Mouse (Mus musculus) embryonic facial prominence, embryonic 11.5 days (tissue): ENCODE data around the gene Mslnl. TPM values are rescaled to one million over a fixed set of nuclear protein-coding genes. Genes with fewer than 3 reads are reported as not detected.

Experiments
- ATAC-seq: fragments of 200-750 bp; cut with Nextera tagmentation; replicated peaks from 2 replicates; pipeline ENCODE4 v1.8.0; 2017; ENCODE audit warnings: low read depth; ENCODE audit not compliant: insufficient number of reproducible peaks, low FRiP score, low TSS enrichment
- DNase-seq: peaks from one replicate; pipeline ENCODE4 v3.0.0-alpha.2; 2015; ENCODE audit warnings: low spot score
- H3K27ac ChIP-seq: fragments of 300-500 bp; sonication (generic); replicated peaks from 2 replicates; pipeline ENCODE4 v1.5.1; 2014; ENCODE audit warnings: mild to moderate bottlenecking, low read depth, low read length, control low read depth
- H3K27me3 ChIP-seq: fragments of 300-500 bp; sonication (generic); 2 replicates; pipeline ENCODE4 v1.6.1; 2014; ENCODE audit warnings: mild to moderate bottlenecking, low read length, moderate library complexity, mixed read lengths; ENCODE audit not compliant: control insufficient read depth, insufficient read depth
- H3K36me3 ChIP-seq: fragments of 300-500 bp; sonication (generic); replicated peaks from 2 replicates; pipeline ENCODE4 v1.6.1; 2014; ENCODE audit warnings: low read depth, mild to moderate bottlenecking, low read length, moderate library complexity, mixed read lengths; ENCODE audit not compliant: control insufficient read depth, insufficient read depth
- H3K4me1 ChIP-seq: fragments of 300-500 bp; sonication (generic); 2 replicates; pipeline ENCODE4 v1.6.1; 2014; ENCODE audit warnings: low read length, mixed read lengths; ENCODE audit not compliant: control insufficient read depth, insufficient read depth
- H3K4me2 ChIP-seq: fragments of 300-500 bp; sonication (generic); 2 replicates; pipeline ENCODE4 v1.6.1; 2014; ENCODE audit warnings: low read depth, mild to moderate bottlenecking, control low read depth, low read length, moderate library complexity
- H3K4me3 ChIP-seq: fragments of 300-500 bp; sonication (generic); 2 replicates; pipeline ENCODE4 v1.5.1; 2014; ENCODE audit warnings: low read depth, low read length, control low read depth
- H3K9ac ChIP-seq: fragments of 300-500 bp; sonication (generic); replicated peaks from 2 replicates; pipeline ENCODE4 v1.6.1; 2014; ENCODE audit warnings: mild to moderate bottlenecking, control low read depth, low read length
- H3K9me3 ChIP-seq: fragments of 300-500 bp; sonication (generic); replicated peaks from 2 replicates; pipeline ENCODE4 v1.6.1; 2016; ENCODE audit warnings: mild to moderate bottlenecking, low read length, inconsistent platforms, mixed read lengths; ENCODE audit not compliant: control insufficient read depth
- WGBS: fragments of 180-500 bp; shearing (Covaris S2); extraction: QIAGEN DNeasy Blood & Tissue Kit; methylation state at CpG from one replicate; pipeline ENCODE4 v1.1.7; 2014; 5-methylcytosine and 5-hydroxymethylcytosine counted together
- polyA plus RNA-seq: library from polyadenylated mRNA; unstranded; fragments of >200 nt; fragmentation: Nextera tagmentation; extraction: Ambion mirVana; gene quantifications from 2 replicates; pipeline ENCODE4 v1.2.1, GENCODE M21; 2014

Mslnl gene
- 0.10 TPM in 1 of 2 replicates, not detected in the other for polyA plus RNA-seq

DNA sequence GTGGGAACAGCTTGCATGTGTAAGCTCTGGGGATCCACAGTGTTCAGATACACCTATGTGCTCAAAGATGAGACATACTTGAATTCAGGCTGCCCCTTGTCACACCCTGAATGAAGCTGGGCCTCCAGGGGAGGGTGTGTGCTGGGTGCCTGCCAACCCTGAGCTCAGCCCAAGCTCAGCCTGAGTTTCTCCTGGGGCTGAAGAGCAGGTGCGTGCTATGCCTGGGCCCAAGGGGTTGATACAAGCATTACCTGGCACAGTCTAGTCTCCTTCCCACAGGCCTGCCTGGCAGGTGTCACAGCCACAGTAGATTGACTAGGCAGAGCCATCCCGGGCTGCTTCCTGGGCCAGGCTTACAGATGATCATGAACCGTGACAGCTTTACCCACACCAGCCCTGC, at the start of gene Mslnl:
TSS of gene Mslnl (plus strand) at position 298 of the 400 bp plus-strand sequence.
- H3K27ac ChIP-seq, result no peak within 1 kb of the TSS
- WGBS, result 67% methylated on average over 3 of the region's 3 CpGs
- H3K4me3 ChIP-seq, result no peak within 1 kb of the TSS
- H3K4me2 ChIP-seq, result no peak within 1 kb of the TSS
- DNase-seq (no peak), ATAC-seq (no peak)
- H3K36me3 ChIP-seq, result no peaks in the 10 kb centered on the region
- no peaks in the 10 kb centered on the region for H3K9me3 ChIP-seq
- no peaks in the 10 kb centered on the region for H3K27me3 ChIP-seq
- no peak within 1 kb of the TSS for H3K9ac ChIP-seq
- H3K4me1 ChIP-seq, result no peaks in the 10 kb centered on the region

DNA sequence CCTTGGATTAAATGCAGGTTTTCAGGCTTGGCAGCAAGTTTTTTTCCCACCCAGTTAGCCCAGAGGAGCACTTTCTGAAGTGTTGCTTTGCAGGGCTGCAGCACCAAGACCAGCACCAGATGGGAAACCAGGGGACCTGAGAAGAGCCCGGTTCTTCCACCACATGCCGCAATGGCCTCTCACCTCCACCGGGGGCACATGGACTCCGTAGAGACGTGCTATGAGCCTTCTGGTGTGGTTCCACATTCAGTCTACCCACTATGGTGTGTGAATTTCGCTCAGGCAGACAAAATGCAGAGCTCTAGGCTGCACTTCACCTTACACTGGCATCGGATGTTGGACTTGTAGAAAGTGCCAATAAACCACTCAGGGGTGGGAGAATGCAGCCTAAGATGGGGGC, 49.5 kb upstream of the Mslnl start:
- H3K27me3 ChIP-seq, result no peaks in the 10 kb centered on the region
- WGBS, result 48% methylated on average over 7 of the region's 7 CpGs
- H3K4me2 ChIP-seq, result no peak overlapping the region
- H3K9ac ChIP-seq, result no peak overlapping the region
- ATAC-seq (no peak), DNase-seq (peak; percentile 68)
- H3K36me3 ChIP-seq, result no peaks in the 10 kb centered on the region
- no peaks in the 10 kb centered on the region for H3K9me3 ChIP-seq
- H3K4me1 ChIP-seq, result no peaks in the 10 kb centered on the region
- no peak overlapping the region for H3K4me3 ChIP-seq
- no peak overlapping the region for H3K27ac ChIP-seq

DNA sequence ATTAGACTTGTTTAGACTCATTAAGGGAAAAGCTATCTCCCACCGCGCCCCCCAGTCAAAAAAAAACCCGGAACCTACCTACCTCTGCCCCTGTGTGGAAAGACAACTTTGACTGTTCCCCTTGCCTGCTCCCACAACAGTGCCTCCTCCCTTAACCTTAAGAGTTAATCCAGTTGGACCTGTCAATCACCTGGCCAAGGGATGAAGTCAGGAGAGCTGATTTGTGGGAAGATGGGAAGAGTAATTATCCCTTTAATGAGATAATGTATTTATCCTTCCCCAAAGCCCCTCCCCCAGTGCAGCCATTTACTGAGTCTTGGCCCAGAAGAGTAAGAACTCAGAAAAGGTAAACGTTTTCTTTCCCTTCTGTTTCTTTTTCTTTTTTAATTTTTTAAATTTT, 46.9 kb upstream of the Mslnl start:
- Histone ChIP-seq H3K27me3 (no peaks in the 10 kb centered on the region), H3K4me1 (no peaks in the 10 kb centered on the region), H3K36me3 (no peaks in the 10 kb centered on the region), H3K9me3 (no peaks in the 10 kb centered on the region), H3K4me3 (no peak overlapping the region), H3K4me2 (no peak overlapping the region), H3K27ac (no peak overlapping the region), H3K9ac (no peak overlapping the region)
- no peak for ATAC-seq
- WGBS, result 70% methylated on average over 4 of the region's 4 CpGs
- DNase-seq, result no peak

DNA sequence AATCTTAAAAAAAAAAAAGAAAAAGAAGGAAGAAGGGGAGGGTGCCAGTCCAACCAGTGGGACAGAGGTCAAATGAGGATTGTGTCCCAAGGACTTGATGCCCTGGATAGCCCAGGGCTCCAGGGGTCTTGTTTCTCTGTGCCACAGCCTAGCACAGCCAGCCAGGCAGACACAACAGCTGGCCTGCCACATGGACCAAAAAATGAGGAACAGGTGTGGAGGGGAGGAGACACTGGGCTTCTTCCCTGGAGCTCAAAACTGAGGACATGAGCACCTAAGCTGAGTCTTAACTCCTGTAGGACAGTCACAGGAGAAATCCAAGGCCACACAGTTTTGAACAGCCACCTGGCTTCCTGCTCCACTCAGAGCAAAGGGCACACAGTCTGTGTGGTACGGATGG, 39.6 kb upstream of the Mslnl start:
- peak; percentile 65 for DNase-seq
- Histone ChIP-seq H3K9me3 (no peaks in the 10 kb centered on the region), H3K4me1 (peaks cover 5% of the 10 kb centered on the region), H3K4me2 (no peak overlapping the region), H3K4me3 (no peak overlapping the region), H3K36me3 (no peaks in the 10 kb centered on the region), H3K9ac (no peak overlapping the region), H3K27ac (no peak overlapping the region), H3K27me3 (no peaks in the 10 kb centered on the region)
- no peak; the same call in 1 of the 2 replicates for ATAC-seq
- WGBS, result 11% methylated on average over 1 of the region's 1 CpGs

DNA sequence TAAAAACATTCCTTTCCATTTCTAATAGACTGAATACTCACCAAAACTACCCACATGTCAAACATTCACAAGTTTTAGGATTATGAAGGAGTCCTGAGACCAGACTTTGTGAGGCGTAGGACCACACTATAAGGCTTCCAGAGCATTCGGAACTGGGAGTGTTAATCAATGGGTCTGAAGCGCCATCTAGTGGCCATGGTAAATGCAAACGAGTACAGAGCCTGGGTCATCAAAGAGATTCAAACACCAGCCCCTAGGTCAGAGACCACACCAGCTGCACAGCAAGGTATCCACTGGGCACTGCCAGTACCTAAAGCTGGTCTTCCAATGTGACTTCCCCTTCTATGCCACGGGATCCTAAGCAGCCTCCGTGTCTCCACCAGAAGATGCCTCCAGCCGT, 37.4 kb upstream of the Mslnl start:
- H3K4me1 ChIP-seq, result peaks cover 5% of the 10 kb centered on the region
- no peaks in the 10 kb centered on the region for H3K9me3 ChIP-seq
- H3K4me3 ChIP-seq, result no peak overlapping the region
- H3K27me3 ChIP-seq, result no peaks in the 10 kb centered on the region
- WGBS, result 12% methylated on average over 7 of the region's 7 CpGs
- H3K27ac ChIP-seq, result no peak overlapping the region
- H3K36me3 ChIP-seq, result no peaks in the 10 kb centered on the region
- ATAC-seq, result peak; percentile 65; the same call in 1 of the 2 replicates
- no peak overlapping the region for H3K4me2 ChIP-seq
- H3K9ac ChIP-seq, result no peak overlapping the region
- DNase-seq, result peak; percentile 92

DNA sequence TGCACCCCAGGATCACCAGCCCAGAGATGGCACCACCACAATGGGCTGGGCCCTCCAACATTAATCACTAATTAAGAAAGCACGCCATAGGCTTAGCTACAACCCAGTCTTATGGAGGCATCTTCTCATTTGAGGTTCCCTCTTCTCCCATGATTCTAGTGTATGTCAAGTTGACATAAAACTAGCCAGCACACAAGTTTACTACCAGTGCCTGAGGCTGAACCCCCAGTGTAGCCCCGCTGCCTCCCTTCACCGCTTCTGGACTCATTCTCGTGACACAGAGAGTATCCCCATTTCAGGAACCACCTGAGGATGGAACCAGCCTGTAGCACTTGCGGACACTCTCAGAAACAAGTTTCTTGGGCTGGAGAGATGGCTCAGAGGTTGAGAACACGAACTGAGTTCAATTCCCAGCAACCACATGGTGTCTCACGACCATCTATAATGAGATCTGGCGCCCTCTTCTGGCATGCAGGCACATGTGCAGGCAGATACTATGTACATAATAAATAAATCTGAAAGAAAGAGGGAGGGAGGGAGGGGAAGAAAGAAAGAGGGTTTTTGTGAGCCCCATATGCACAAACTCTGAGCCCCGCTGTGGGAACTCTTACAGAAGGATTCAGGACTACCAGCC, 34.9 kb upstream of the Mslnl start:
- peaks cover 5% of the 10 kb centered on the region for H3K4me1 ChIP-seq
- WGBS, result 61% methylated on average over 9 of the region's 9 CpGs
- H3K9ac ChIP-seq, result no peak overlapping the region
- H3K27ac ChIP-seq, result no peak overlapping the region
- DNase-seq (no peak), ATAC-seq (no peak)
- no peaks in the 10 kb centered on the region for H3K36me3 ChIP-seq
- H3K9me3 ChIP-seq, result no peaks in the 10 kb centered on the region
- H3K27me3 ChIP-seq, result no peaks in the 10 kb centered on the region
- H3K4me3 ChIP-seq, result no peak overlapping the region
- H3K4me2 ChIP-seq, result no peak overlapping the region

DNA sequence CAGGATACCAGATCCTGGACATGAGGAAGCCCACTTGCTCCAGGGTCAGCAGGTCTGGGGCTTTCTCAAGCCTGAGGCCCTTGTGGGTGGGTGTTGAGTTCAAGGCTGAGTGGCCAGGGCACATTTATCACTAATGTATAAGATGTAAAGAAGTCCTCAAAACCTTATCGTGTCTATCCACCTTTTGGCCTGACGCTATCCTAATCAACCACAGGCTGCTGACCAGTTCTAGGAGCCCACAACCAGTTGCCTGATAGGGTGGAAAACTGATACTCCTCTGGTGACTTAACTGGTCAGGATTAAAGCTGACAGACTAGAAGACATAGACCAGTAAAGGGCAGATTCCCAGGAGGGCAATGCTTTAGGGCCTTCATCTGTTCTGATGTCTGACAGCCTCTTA, 25.8 kb upstream of the Mslnl start:
- no peak for ATAC-seq

DNA sequence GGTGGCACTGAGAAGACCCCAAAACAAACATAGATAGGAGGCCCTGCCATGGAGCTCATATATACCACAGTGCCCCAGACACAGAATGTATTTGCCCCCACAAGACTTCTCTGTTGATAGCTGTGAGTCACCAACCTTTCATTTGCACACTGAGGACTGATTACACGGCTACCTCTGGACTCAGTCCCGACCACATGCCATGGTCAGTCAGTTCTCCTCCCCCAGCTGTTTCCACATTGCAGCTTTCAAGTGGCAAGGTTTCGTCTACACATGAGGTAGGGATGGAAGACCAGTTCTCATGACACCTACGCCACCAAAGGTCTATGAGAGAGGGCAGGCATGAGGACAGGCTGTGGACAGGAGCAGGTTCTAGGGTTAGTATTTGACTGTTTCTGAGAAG, 24.7 kb upstream of the Mslnl start:
- WGBS, result 87% methylated on average over 4 of the region's 4 CpGs
- H3K4me2 ChIP-seq, result no peak overlapping the region
- no peak for DNase-seq

More for the DNA sequence above, 25.8 kb upstream of the Mslnl start:
- H3K9me3 ChIP-seq, result no peaks in the 10 kb centered on the region
- no peak overlapping the region for H3K4me2 ChIP-seq
- no peak overlapping the region for H3K9ac ChIP-seq
- H3K27ac ChIP-seq, result no peak overlapping the region
- DNase-seq, result no peak
- H3K4me1 ChIP-seq, result no peaks in the 10 kb centered on the region
- H3K27me3 ChIP-seq, result no peaks in the 10 kb centered on the region
- WGBS, result 84% methylated on average over 2 of the region's 2 CpGs
- H3K36me3 ChIP-seq, result no peaks in the 10 kb centered on the region
- H3K4me3 ChIP-seq, result no peak overlapping the region

More for the DNA sequence above, 24.7 kb upstream of the Mslnl start:
- no peak for ATAC-seq
- Histone ChIP-seq H3K36me3 (no peaks in the 10 kb centered on the region), H3K9me3 (no peaks in the 10 kb centered on the region), H3K4me1 (no peaks in the 10 kb centered on the region), H3K27me3 (no peaks in the 10 kb centered on the region), H3K9ac (no peak overlapping the region), H3K4me3 (no peak overlapping the region), H3K27ac (no peak overlapping the region)
